ENCODE assay signal across 9 mouse cellular contexts in the genomic region with DNA sequence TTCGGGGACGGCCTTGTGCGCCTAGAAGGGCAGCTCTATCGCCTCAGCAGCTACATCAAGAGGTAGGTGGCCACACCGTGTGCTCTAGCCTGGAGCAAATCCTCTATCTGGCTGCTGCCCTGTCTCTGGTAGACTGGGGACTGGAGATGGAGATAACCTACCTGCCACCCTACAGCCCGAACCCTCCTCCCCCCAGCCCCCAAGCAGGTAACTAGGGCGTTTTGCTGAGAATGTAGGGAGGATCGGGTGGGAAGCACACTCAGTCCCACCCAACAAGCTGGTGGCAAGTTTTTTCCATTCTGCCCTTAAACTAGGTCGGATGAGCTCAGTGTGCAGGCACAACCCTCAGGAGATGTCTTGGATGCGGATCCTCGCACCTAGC. TPM values are rescaled to one million over a fixed set of nuclear protein-coding genes. Genes with fewer than 3 reads are reported as not detected.
A peak's percentile ranks its signal among the peaks of the same experiment; 100 is the strongest.
DNase-seq lines count a peak whose midpoint lies in the region; ATAC-seq and TF ChIP-seq lines count a peak whose summit lies in the region.
"Had no signal": no experiment of that assay in that cellular context is flagged by ENCODE, and none has a peak within 500 bp of the region (broad histone marks: within the 10 kb centered on the region; RNA-seq: fewer than 3 reads in every experiment).

No protein-coding gene starts in this region.

- H3K4me3 ChIP-seq in layer of hippocampus, adult 2 months, result peak overlapping the region; percentile 41
- peak overlapping the region; percentile 40 for H3K4me3 ChIP-seq in embryonic facial prominence, embryonic 15.5 days (replicated peaks)
- peak overlapping the region; percentile 35 for H3K4me3 ChIP-seq in hindbrain, embryonic 16.5 days (ENCODE audit: low read length)
- H3K4me3 ChIP-seq in midbrain, embryonic 15.5 days, result peak overlapping the region; percentile 26
- H3K4me3 ChIP-seq: erythroblast, embryonic 14.5 days had no signal

- H3K4me1 ChIP-seq in embryonic facial prominence, embryonic 15.5 days, result peaks cover 15% of the 10 kb centered on the region
- H3K4me1 ChIP-seq in hindbrain, embryonic 16.5 days (ENCODE audit: control insufficient read depth, insufficient read depth, low read depth, low read length), result peaks cover 15% of the 10 kb centered on the region
- peaks cover 18% of the 10 kb centered on the region for H3K4me1 ChIP-seq in midbrain, embryonic 15.5 days

- peaks cover 26% of the 10 kb centered on the region for H3K27me3 ChIP-seq in embryonic facial prominence, embryonic 15.5 days
- no peaks in the 10 kb centered on the region for H3K27me3 ChIP-seq in hindbrain, embryonic 16.5 days (replicated peaks; ENCODE audit: control insufficient read depth, insufficient read depth, low read length)
- no peaks in the 10 kb centered on the region for H3K27me3 ChIP-seq in midbrain, embryonic 15.5 days (replicated peaks)

- H3K36me3 ChIP-seq in embryonic facial prominence, embryonic 15.5 days, result no peaks in the 10 kb centered on the region
- H3K36me3 ChIP-seq in hindbrain, embryonic 16.5 days (ENCODE audit: control insufficient read depth, insufficient read depth, low read length), result no peaks in the 10 kb centered on the region
- no peaks in the 10 kb centered on the region for H3K36me3 ChIP-seq in midbrain, embryonic 15.5 days (replicated peaks)

- no peak for DNase-seq in layer of hippocampus, adult 2 months (ENCODE audit: low spot score in 2 of 2)
- no peak for DNase-seq in layer of hippocampus, adult 18-20 months (ENCODE audit: low spot score in 2 of 2)
- no peak for DNase-seq in MN1 (ENCODE audit: low spot score)
- DNase-seq in embryo, embryonic 10.5 days (ENCODE audit: low spot score), result no peak
- no peak for DNase-seq in kidney, postnatal 4 days

- WGBS in embryonic facial prominence, embryonic 15.5 days, result 37% methylated on average over 11 of the region's 11 CpGs
- 35% methylated on average over 11 of the region's 11 CpGs for WGBS in hindbrain, embryonic 16.5 days
- WGBS in midbrain, embryonic 15.5 days, result 37% methylated on average over 11 of the region's 11 CpGs

- peak overlapping the region; percentile 58 for H3K4me2 ChIP-seq in embryonic facial prominence, embryonic 15.5 days (replicated peaks)
- H3K4me2 ChIP-seq in hindbrain, embryonic 16.5 days (ENCODE audit: low read length), result peak overlapping the region; percentile 57
- H3K4me2 ChIP-seq in midbrain, embryonic 15.5 days, result peak overlapping the region; percentile 48

- ATAC-seq in embryonic facial prominence, embryonic 15.5 days (ENCODE audit: insufficient number of reproducible peaks, low FRiP score, low TSS enrichment, low read depth), result no peak
- peak; percentile 29; the same call in 1 of the 2 replicates for ATAC-seq in hindbrain, embryonic 16.5 days
- ATAC-seq in midbrain, embryonic 15.5 days (replicated peaks), result peak; percentile 31; the same call in 1 of the 2 replicates

- no peaks in the 10 kb centered on the region for H3K9me3 ChIP-seq in embryonic facial prominence, embryonic 15.5 days (replicated peaks)
- no peaks in the 10 kb centered on the region; the same call in 1 of the 2 replicates for H3K9me3 ChIP-seq in hindbrain, embryonic 16.5 days (ENCODE audit: control insufficient read depth, low read length)
- H3K9me3 ChIP-seq in midbrain, embryonic 15.5 days, result no peaks in the 10 kb centered on the region

- H3K27ac ChIP-seq in layer of hippocampus, adult 2 months, result peak overlapping the region; percentile 70
- H3K27ac ChIP-seq in embryonic facial prominence, embryonic 15.5 days (replicated peaks), result no peak overlapping the region
- peak overlapping the region; percentile 71 for H3K27ac ChIP-seq in hindbrain, embryonic 16.5 days (ENCODE audit: low read depth, low read length)
- peak overlapping the region; percentile 70 for H3K27ac ChIP-seq in midbrain, embryonic 15.5 days

- TF ChIP-seq CTCF in layer of hippocampus, adult 2 months (conservative IDR thresholded peaks at IDR 0.05), result no peak

- H3K9ac ChIP-seq in embryonic facial prominence, embryonic 15.5 days, result peak overlapping the region; percentile 3; the same call in 1 of the 2 replicates
- peak overlapping the region; percentile 62 for H3K9ac ChIP-seq in hindbrain, embryonic 16.5 days (ENCODE audit: low read depth, low read length)
- H3K9ac ChIP-seq in midbrain, embryonic 15.5 days, result 0 out of 2 replicates have a peak overlapping the region, but pooled peaks have one; percentile 16

RNA-seq across cellular contexts. Expression of gene Medag, which starts 0.6 kb away (rescaled TPM):
- 1 to 10 TPM; 3.9 to 4.0 TPM for total RNA-seq in layer of hippocampus, adult 2 months (2021)
- total RNA-seq in layer of hippocampus, adult 18-20 months (2021), result 1 to 10 TPM; 3.2 to 3.6 TPM
- 1.8 and 2.2 TPM in 2 replicates for polyA plus RNA-seq in embryonic facial prominence, embryonic 15.5 days (2015; fragmentation: Nextera tagmentation; extraction: Ambion mirVana)
- 6.4 and 6.5 TPM in 2 replicates for polyA plus RNA-seq in hindbrain, embryonic 16.5 days (2015; fragmentation: Nextera tagmentation; extraction: Ambion mirVana)
- 2.6 and 2.7 TPM in 2 replicates for polyA plus RNA-seq in midbrain, embryonic 15.5 days (2015; fragmentation: Nextera tagmentation; extraction: Ambion mirVana)
- polyA plus RNA-seq: erythroblast, embryonic 14.5 days had no signal

RNA-seq across cellular contexts. Expression of gene Tex26, which starts 27.3 kb away (rescaled TPM):
- total RNA-seq in layer of hippocampus, adult 2 months (2021), result under 1 TPM; 0.49 to 0.69 TPM
- total RNA-seq in layer of hippocampus, adult 18-20 months (2021), result not detected
- 1.4 and 1.7 TPM in 2 replicates for polyA plus RNA-seq in embryonic facial prominence, embryonic 15.5 days (2015; fragmentation: Nextera tagmentation; extraction: Ambion mirVana)
- polyA plus RNA-seq in hindbrain, embryonic 16.5 days (2015; fragmentation: Nextera tagmentation; extraction: Ambion mirVana), result 0.82 and 1.4 TPM in 2 replicates
- polyA plus RNA-seq in midbrain, embryonic 15.5 days (2015; fragmentation: Nextera tagmentation; extraction: Ambion mirVana), result 0.92 and 1.1 TPM in 2 replicates
- polyA plus RNA-seq: erythroblast, embryonic 14.5 days had no signal

Comparison
In these comparisons a context has a peak if more than half of its experiments do, and no peak if none do; other contexts are left out.
1. H3K9ac ChIP-seq: peak in every context shown above with its lines; median percentile 62 in hindbrain, embryonic 16.5 days; 16 in midbrain, embryonic 15.5 days; 3 in embryonic facial prominence, embryonic 15.5 days.